Mouse (Mus musculus) forebrain, embryonic 16.5 days (tissue): ENCODE data around the gene Txndc11. TPM values are rescaled to one million over a fixed set of nuclear protein-coding genes. Genes with fewer than 3 reads are reported as not detected.
"Not testable (repeated sequence)": the region's sequence is repeated elsewhere in the genome, so short reads cannot be mapped to it uniquely, and the experiment has no call there.

Source experiments
- ATAC-seq: fragments of 200-750 bp; cut with Nextera tagmentation; 2 replicates; pipeline ENCODE4 v1.8.0; 2017; ENCODE audit warnings: mild to moderate bottlenecking, moderate library complexity
- H3K27ac ChIP-seq: fragments of 300-500 bp; sonication (generic); 2 replicates; pipeline ENCODE4 v1.5.1; 2014; ENCODE audit warnings: low read length, control low read depth
- H3K27me3 ChIP-seq: fragments of 300-500 bp; sonication (generic); replicated peaks from 2 replicates; pipeline ENCODE4 v1.6.1; 2014; ENCODE audit warnings: low read length; ENCODE audit not compliant: control insufficient read depth, insufficient read depth
- H3K36me3 ChIP-seq: fragments of 300-500 bp; sonication (generic); 2 replicates; pipeline ENCODE4 v1.6.1; 2014; ENCODE audit not compliant: control insufficient read depth, insufficient read depth
- H3K4me1 ChIP-seq: fragments of 300-500 bp; sonication (generic); replicated peaks from 2 replicates; pipeline ENCODE4 v1.6.1; 2014; ENCODE audit warnings: low read length; ENCODE audit not compliant: control insufficient read depth, insufficient read depth
- H3K4me2 ChIP-seq: fragments of 300-500 bp; sonication (generic); 2 replicates; pipeline ENCODE4 v1.6.1; 2014; ENCODE audit warnings: mild to moderate bottlenecking, low read length, control low read depth
- H3K4me3 ChIP-seq: fragments of 300-500 bp; sonication (generic); replicated peaks from 2 replicates; pipeline ENCODE4 v1.5.1; 2014; ENCODE audit warnings: mild to moderate bottlenecking, low read length, control low read depth
- H3K9ac ChIP-seq: fragments of 300-500 bp; sonication (generic); replicated peaks from 2 replicates; pipeline ENCODE4 v1.6.1; 2014; ENCODE audit warnings: low read depth, low read length, control low read depth
- H3K9me3 ChIP-seq: fragments of 300-500 bp; sonication (generic); 2 replicates; pipeline ENCODE4 v1.6.1; 2016; ENCODE audit warnings: low read length; ENCODE audit not compliant: control insufficient read depth
- WGBS: fragments of 180-500 bp; shearing (Covaris S2); extraction: QIAGEN DNeasy Blood & Tissue Kit; methylation state at CpG from one replicate; pipeline ENCODE4 v1.1.7; 2014; 5-methylcytosine and 5-hydroxymethylcytosine counted together
- polyA plus RNA-seq: library from polyadenylated mRNA; unstranded; fragments of >200 nt; fragmentation: Nextera tagmentation; extraction: Ambion mirVana; gene quantifications from 2 replicates; pipeline ENCODE4 v1.2.1, GENCODE M21; 2015

Gene Txndc11
- polyA plus RNA-seq, 1 experiment from 2014 or later: 33.3 TPM

GRCm38 (mm10) chr16:11166431-11166830 lies 32.0 kb upstream of the Txndc11 start:
- 82% methylated on average over 2 of the region's 2 CpGs for WGBS
- ATAC-seq: no peak
- H3K9ac ChIP-seq: no peak overlapping the region
- no peak overlapping the region for H3K4me2 ChIP-seq
- no peaks in the 10 kb centered on the region for H3K27me3 ChIP-seq
- H3K36me3 ChIP-seq: peaks cover 3% of the 10 kb centered on the region; the same call in 1 of the 2 replicates
- H3K27ac ChIP-seq: no peak overlapping the region
- no peak overlapping the region for H3K4me3 ChIP-seq
- H3K9me3 ChIP-seq: no peaks in the 10 kb centered on the region
- no peaks in the 10 kb centered on the region for H3K4me1 ChIP-seq

GRCm38 (mm10) chr16:11164695-11165255 lies 30.3 kb upstream of the Txndc11 start:
- peaks cover 3% of the 10 kb centered on the region; the same call in 1 of the 2 replicates for H3K36me3 ChIP-seq
- H3K4me3 ChIP-seq: no peak overlapping the region
- no peaks in the 10 kb centered on the region for H3K9me3 ChIP-seq
- H3K9ac ChIP-seq: no peak overlapping the region
- no peak for ATAC-seq
- WGBS: 71% methylated on average over 3 of the region's 3 CpGs
- no peak overlapping the region for H3K4me2 ChIP-seq
- H3K27me3 ChIP-seq: no peaks in the 10 kb centered on the region
- no peak overlapping the region for H3K27ac ChIP-seq
- no peaks in the 10 kb centered on the region for H3K4me1 ChIP-seq

DNA sequence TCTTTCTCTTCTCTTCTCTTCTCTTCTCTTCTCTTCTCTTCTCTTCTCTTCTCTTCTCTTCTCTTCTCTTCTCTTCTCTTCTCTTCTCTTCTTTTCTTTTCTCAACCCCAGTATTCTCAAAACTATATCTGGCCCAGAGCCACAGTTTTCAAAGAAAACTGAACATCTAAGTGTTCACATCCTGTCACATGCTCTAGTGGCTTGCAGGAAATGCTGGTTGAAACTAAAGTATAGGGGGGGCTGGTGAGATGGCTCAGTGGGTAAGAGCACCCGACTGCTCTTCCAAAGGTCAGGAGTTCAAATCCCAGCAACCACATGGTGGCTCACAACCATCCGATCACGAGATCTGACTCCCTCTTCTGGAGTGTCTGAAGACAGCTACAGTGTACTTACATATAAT lies 23.3 kb upstream of the Txndc11 start:
- not testable (repeated sequence) for H3K27ac ChIP-seq, H3K9ac ChIP-seq, H3K4me2 ChIP-seq, H3K4me3 ChIP-seq, ATAC-seq, H3K9me3 ChIP-seq, H3K27me3 ChIP-seq, H3K4me1 ChIP-seq
- WGBS: 78% methylated on average over 1 of the region's 3 CpGs
- H3K36me3 ChIP-seq: peaks cover 24% of the 10 kb centered on the region

DNA sequence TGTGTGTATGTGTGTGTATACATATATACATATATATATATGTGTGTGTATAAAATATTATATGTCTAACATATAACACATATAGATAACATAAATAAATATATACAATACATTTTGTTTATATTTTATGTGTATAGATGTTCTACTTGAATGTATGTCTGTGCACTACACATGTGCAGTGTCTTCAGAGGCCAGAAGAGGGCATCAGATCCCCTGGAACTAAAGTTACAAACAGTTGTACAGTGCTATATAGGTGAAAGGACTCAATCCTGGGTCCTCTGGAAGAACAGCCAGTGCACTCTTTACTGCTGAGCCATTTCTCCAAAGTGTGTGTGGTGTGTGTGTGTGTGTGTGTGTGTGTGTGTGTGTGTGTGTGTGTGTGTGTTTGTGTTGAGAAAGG lies 20.1 kb upstream of the Txndc11 start:
- H3K27ac ChIP-seq: no peak overlapping the region
- ATAC-seq: no peak
- no peak overlapping the region for H3K4me2 ChIP-seq
- H3K27me3 ChIP-seq: no peaks in the 10 kb centered on the region
- H3K4me1 ChIP-seq: no peaks in the 10 kb centered on the region
- H3K4me3 ChIP-seq: no peak overlapping the region
- no peak overlapping the region for H3K9ac ChIP-seq
- H3K9me3 ChIP-seq: no peaks in the 10 kb centered on the region
- peaks cover 21% of the 10 kb centered on the region for H3K36me3 ChIP-seq

- WGBS: 15% methylated on average over 54 of the region's 56 CpGs
These were observed 9.4 kb upstream of the Txndc11 start for GRCm38 (mm10) chr16:11143706-11144483.

GRCm38 (mm10) chr16:11133476-11134347 lies 738 bp downstream of the Txndc11 start:
- Histone ChIP-seq H3K9ac (peak overlapping the region; percentile 92), H3K27ac (peak overlapping the region; percentile 89), H3K9me3 (no peaks in the 10 kb centered on the region), H3K27me3 (no peaks in the 10 kb centered on the region), H3K4me1 (peaks cover 20% of the 10 kb centered on the region), H3K4me3 (peak overlapping the region; percentile 98), H3K36me3 (0 out of 2 replicates have a peak, but pooled peaks cover 3% of the 10 kb centered on the region), H3K4me2 (peak overlapping the region; percentile 63)
- peak; percentile 2; the same call in 1 of the 2 replicates for ATAC-seq
- under 1% methylated on average over 33 of the region's 34 CpGs for WGBS

More at GRCm38 (mm10) chr16:11143706-11144483, 9.4 kb upstream of the Txndc11 start:
- H3K4me1 ChIP-seq, ATAC-seq, H3K9ac ChIP-seq, H3K9me3 ChIP-seq, H3K4me3 ChIP-seq, H3K27me3 ChIP-seq, H3K4me2 ChIP-seq, H3K27ac ChIP-seq: not testable (repeated sequence)
- peaks cover 19% of the 10 kb centered on the region for H3K36me3 ChIP-seq

- no peaks in the 10 kb centered on the region for H3K27me3 ChIP-seq
- H3K9me3 ChIP-seq: no peaks in the 10 kb centered on the region
- H3K4me3 ChIP-seq: no peak overlapping the region; the same call in 1 of the 2 replicates
- H3K36me3 ChIP-seq: 0 out of 2 replicates have a peak, but pooled peaks cover 3% of the 10 kb centered on the region
- peaks cover 20% of the 10 kb centered on the region for H3K4me1 ChIP-seq
- H3K27ac ChIP-seq: no peak overlapping the region
- no peak overlapping the region for H3K9ac ChIP-seq
- H3K4me2 ChIP-seq: peak overlapping the region; percentile 63
- WGBS: 40% methylated on average over 2 of the region's 2 CpGs
- ATAC-seq: no peak
These were observed 1.6 kb downstream of the Txndc11 start for GRCm38 (mm10) chr16:11132839-11133238.

GRCm38 (mm10) chr16:11128301-11128700 lies 6.1 kb downstream of the Txndc11 start:
- 0 out of 2 replicates have a peak, but pooled peaks cover 2% of the 10 kb centered on the region for H3K36me3 ChIP-seq

GRCm38 (mm10) chr16:11125371-11125770 lies 9.1 kb downstream of the Txndc11 start:
- no peaks in the 10 kb centered on the region for H3K27me3 ChIP-seq
- H3K36me3 ChIP-seq: 0 out of 2 replicates have a peak, but pooled peaks cover 6% of the 10 kb centered on the region
- H3K9me3 ChIP-seq: no peaks in the 10 kb centered on the region
- 94% methylated on average over 2 of the region's 2 CpGs for WGBS
- no peak overlapping the region for H3K9ac ChIP-seq
- no peak overlapping the region for H3K27ac ChIP-seq
- no peaks in the 10 kb centered on the region for H3K4me1 ChIP-seq
- H3K4me3 ChIP-seq: no peak overlapping the region
- H3K4me2 ChIP-seq: no peak overlapping the region
- ATAC-seq: no peak

More at GRCm38 (mm10) chr16:11128301-11128700, 6.1 kb downstream of the Txndc11 start:
- no peak overlapping the region for H3K9ac ChIP-seq
- no peak overlapping the region for H3K27ac ChIP-seq
- no peak overlapping the region for H3K4me3 ChIP-seq
- 88% methylated on average over 11 of the region's 11 CpGs for WGBS
- no peak for ATAC-seq
- no peak overlapping the region for H3K4me2 ChIP-seq
- no peaks in the 10 kb centered on the region for H3K9me3 ChIP-seq
- H3K4me1 ChIP-seq: peaks cover 13% of the 10 kb centered on the region
- no peaks in the 10 kb centered on the region for H3K27me3 ChIP-seq
